Mouse (Mus musculus) frontal cortex, adult 2 months (tissue): ENCODE data around the gene Phf21b. TPM values are rescaled to one million over a fixed set of nuclear protein-coding genes. Genes with fewer than 3 reads are reported as not detected.

Experiments
- polyA plus RNA-seq: library from polyadenylated mRNA; depleted of rRNA; stranded (reverse); fragments of >200 nt; gene quantifications from 2 replicates; pipeline ENCODE4 v1.2.3, GENCODE M21; 2012; rRNA removed

The Phf21b gene
- polyA plus RNA-seq, 1 experiment = 23.5 TPM

Other genes starting within 250 kb of the Phf21b start
- gene Prr5, start 186.4 kb downstream of the Phf21b start, polyA plus RNA-seq = 7.6 and 10.2 TPM in 2 replicates
- 0.14 and 0.48 TPM in 2 replicates for gene Arhgap8, start 136.0 kb downstream of the Phf21b start, polyA plus RNA-seq
- gene Gm29666, start 64.0 kb upstream of the Phf21b start, polyA plus RNA-seq = 2.2 and 2.5 TPM in 2 replicates
- 13.9 and 14.7 TPM in 2 replicates for gene Nup50, start 67.4 kb upstream of the Phf21b start, polyA plus RNA-seq
- 59.7 and 61.2 TPM in 2 replicates for gene 5031439G07Rik, start 132.5 kb upstream of the Phf21b start, polyA plus RNA-seq
- 0.27 and 0.34 TPM in 2 replicates for gene Upk3a, start 161.1 kb upstream of the Phf21b start, polyA plus RNA-seq
- 18.9 and 20.9 TPM in 2 replicates for gene Fam118a, start 172.9 kb upstream of the Phf21b start, polyA plus RNA-seq